Mouse (Mus musculus) cortical plate, adult 2 months (tissue): Measurements from ENCODE around the gene Dctpp1.

Experiments used
- CTCF ChIP-seq: fragments of 200-500 bp; IDR thresholded peaks from 2 replicates; pipeline ENCODE4 v1.5.1; 2011; ENCODE audit warnings: mild to moderate bottlenecking, control low read depth, low read length; ENCODE audit not compliant: insufficient read depth; ENCODE audit errors: extremely low read depth
- POLR2A ChIP-seq: fragments of 200-500 bp; IDR thresholded peaks from 2 replicates; pipeline ENCODE4 v1.6.1; 2011; ENCODE audit warnings: mild to moderate bottlenecking, low read length, control low read depth; ENCODE audit not compliant: insufficient read depth; ENCODE audit errors: extremely low read depth

GRCm38 (mm10) chr7:127223515-127224478 lies 36.7 kb downstream of the Dctpp1 start:
- TF ChIP-seq CTCF = no peak
- no peak for TF ChIP-seq POLR2A
